Mouse (Mus musculus) thymus, adult 2 months (tissue): ENCODE data around the gene Ambra1. TPM values are rescaled to one million over a fixed set of nuclear protein-coding genes. Genes with fewer than 3 reads are reported as not detected.

Experiments used
- DNase-seq: peaks from one replicate; pipeline ENCODE4 v3.0.0; 2021
- H3K27ac ChIP-seq: fragments of 200-500 bp; 2 replicates; pipeline ENCODE4 v1.5.1; 2012; ENCODE audit warnings: low read length, control low read depth; ENCODE audit not compliant: control insufficient read depth, insufficient read depth
- H3K27me3 ChIP-seq: fragments of 200-500 bp; 2 replicates; pipeline ENCODE4 v1.6.1; 2012; ENCODE audit warnings: mild to moderate bottlenecking, low read length, moderate library complexity, mixed read lengths; ENCODE audit not compliant: control insufficient read depth, insufficient read depth
- H3K36me3 ChIP-seq: fragments of 200-500 bp; 2 replicates; pipeline ENCODE4 v1.6.1; 2012; ENCODE audit warnings: mild to moderate bottlenecking, low read length, moderate library complexity; ENCODE audit not compliant: control insufficient read depth, insufficient read depth
- H3K4me1 ChIP-seq: fragments of 200-500 bp; replicated peaks from 2 replicates; pipeline ENCODE4 v1.6.1; 2012; ENCODE audit warnings: low read length; ENCODE audit not compliant: control insufficient read depth, insufficient read depth
- H3K4me3 ChIP-seq: fragments of 200-500 bp; 2 replicates; pipeline ENCODE4 v1.5.1; 2012; ENCODE audit warnings: mild to moderate bottlenecking, low read length, control low read depth, moderate library complexity; ENCODE audit not compliant: control insufficient read depth, insufficient read depth
- CTCF ChIP-seq: fragments of 200-500 bp; IDR thresholded peaks from 2 replicates; pipeline ENCODE4 v1.5.1; 2012; ENCODE audit warnings: mild to moderate bottlenecking, control low read depth, low read length, moderate library complexity, borderline replicate concordance; ENCODE audit not compliant: control insufficient read depth, poor library complexity, insufficient read depth; ENCODE audit errors: extremely low read depth
- POLR2A ChIP-seq: fragments of 200-500 bp; IDR thresholded peaks from 2 replicates; pipeline ENCODE4 v1.6.1; 2012; ENCODE audit warnings: mild to moderate bottlenecking, low read length, control low read depth, moderate library complexity; ENCODE audit not compliant: control insufficient read depth, poor library complexity, insufficient read depth; ENCODE audit errors: extremely low read depth
- WGBS: fragments of 180-500 bp; shearing (Covaris S2); methylation state at CpG from one replicate; pipeline ENCODE4 v1.1.7; 2018; 5-methylcytosine and 5-hydroxymethylcytosine counted together
- polyA plus RNA-seq: library from polyadenylated mRNA; depleted of rRNA; stranded (reverse); fragments of >200 nt; gene quantifications from 2 replicates; pipeline ENCODE4 v1.2.3, GENCODE M21; 2012

Ambra1 gene
- polyA plus RNA-seq, 1 experiment = 35.0 TPM

DNA sequence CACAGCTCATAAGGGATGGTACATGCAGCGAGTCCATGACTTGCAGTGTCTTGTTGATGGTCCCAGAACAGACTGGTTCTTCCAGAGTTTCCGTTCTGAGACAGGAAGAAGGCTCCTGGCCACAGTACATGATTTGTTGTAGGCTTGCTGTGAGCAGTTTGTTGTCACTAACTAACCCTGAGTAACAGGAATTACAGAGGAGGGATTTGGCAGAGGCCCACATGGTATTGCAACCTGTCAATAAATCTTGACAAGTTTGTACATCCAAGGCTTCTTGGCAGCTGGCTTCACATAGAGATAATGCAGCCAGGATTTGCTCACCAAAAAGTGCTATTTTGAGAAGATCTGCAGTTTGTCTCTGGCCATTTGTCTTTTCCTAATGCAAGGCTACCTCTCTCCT is 176.2 kb downstream of the Ambra1 start:
- TF ChIP-seq CTCF (no peak), POLR2A (no peak)
- H3K27me3 ChIP-seq = no peaks in the 10 kb centered on the region
- no peak overlapping the region for H3K4me3 ChIP-seq
- no peak for DNase-seq
- H3K36me3 ChIP-seq = peaks cover 21% of the 10 kb centered on the region
- no peaks in the 10 kb centered on the region for H3K4me1 ChIP-seq
- WGBS = 97% methylated on average over 2 of the region's 2 CpGs
- no peak overlapping the region for H3K27ac ChIP-seq

DNA sequence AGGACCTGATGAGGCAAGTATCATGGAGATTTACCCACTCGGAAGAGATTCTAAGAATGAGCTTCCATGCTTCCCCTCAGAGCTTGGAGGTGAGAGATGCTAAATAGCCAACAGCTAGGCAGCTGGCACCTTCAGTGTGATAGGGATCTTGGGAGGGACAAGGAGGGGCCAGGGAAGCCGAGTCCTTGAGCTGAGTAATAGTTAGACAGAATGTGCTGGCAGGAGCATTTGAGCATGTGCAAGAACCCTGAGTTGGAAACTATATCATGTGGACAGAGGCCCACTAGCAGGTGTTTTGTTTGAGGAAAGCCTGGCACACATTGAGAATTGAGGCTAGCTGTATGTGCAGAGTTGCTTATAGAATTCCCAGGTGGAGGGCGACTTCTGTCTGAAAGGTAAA is 182.7 kb downstream of the Ambra1 start:
- no peaks in the 10 kb centered on the region for H3K4me1 ChIP-seq
- H3K4me3 ChIP-seq = no peak overlapping the region
- no peak for DNase-seq
- H3K36me3 ChIP-seq = peaks cover 50% of the 10 kb centered on the region
- H3K27ac ChIP-seq = no peak overlapping the region
- H3K27me3 ChIP-seq = no peaks in the 10 kb centered on the region
- WGBS = 90% methylated on average over 3 of the region's 3 CpGs
- TF ChIP-seq CTCF = no peak
- no peak for TF ChIP-seq POLR2A

DNA sequence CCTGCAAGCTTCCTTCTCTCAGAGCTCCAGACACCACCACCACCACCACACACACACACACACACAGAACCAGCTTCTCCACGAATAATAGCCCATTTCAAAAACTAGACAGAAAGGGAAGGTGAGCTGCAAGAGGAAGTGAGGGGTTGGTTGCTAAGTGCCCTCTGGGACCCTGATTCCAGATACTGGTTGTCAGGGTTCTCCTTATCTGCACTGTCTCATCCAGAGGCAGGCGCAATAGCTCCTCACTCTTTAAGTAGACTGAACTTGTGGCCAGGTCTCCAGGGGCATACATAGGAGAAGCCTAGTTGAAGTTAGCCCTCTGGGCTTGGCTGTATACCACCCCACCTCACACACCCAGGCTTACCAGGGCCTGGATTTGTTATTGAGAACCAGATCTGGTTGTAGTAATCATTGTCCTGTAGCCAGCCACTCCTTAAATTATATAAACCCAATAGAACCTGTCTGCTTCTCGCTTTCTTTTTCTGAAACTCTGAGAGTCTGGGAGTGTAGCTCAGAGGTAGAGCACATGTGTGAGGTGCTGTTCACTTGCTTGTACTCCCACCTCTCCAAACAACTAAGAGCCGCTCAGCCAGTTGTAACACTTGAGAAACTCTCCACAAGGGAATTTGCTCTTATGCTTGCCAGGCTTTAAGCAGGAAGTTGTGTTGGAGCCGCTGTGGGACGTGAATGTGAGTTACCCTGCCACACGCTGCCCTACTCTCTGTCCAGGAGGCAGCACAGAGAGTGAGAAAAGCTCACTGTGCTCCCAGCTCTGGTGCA is 183.6 kb downstream of the Ambra1 start:
- TF ChIP-seq CTCF (no peak), POLR2A (no peak)
- Histone ChIP-seq H3K4me3 (no peak overlapping the region), H3K36me3 (peaks cover 58% of the 10 kb centered on the region), H3K4me1 (no peaks in the 10 kb centered on the region), H3K27me3 (no peaks in the 10 kb centered on the region), H3K27ac (no peak overlapping the region)
- WGBS = 84% methylated on average over 7 of the region's 7 CpGs
- no peak for DNase-seq

GRCm38 (mm10) chr2:91916346-91916977 is 186.5 kb downstream of the Ambra1 start:
- TF ChIP-seq CTCF (no peak), POLR2A (no peak)
- H3K27me3 ChIP-seq = peaks cover 2% of the 10 kb centered on the region; the same call in 1 of the 2 replicates
- 96% methylated on average over 7 of the region's 7 CpGs for WGBS
- H3K36me3 ChIP-seq = peaks cover 38% of the 10 kb centered on the region
- H3K27ac ChIP-seq = no peak overlapping the region
- peaks cover 4% of the 10 kb centered on the region for H3K4me1 ChIP-seq
- no peak for DNase-seq
- H3K4me3 ChIP-seq = no peak overlapping the region

GRCm38 (mm10) chr2:91917096-91917495 is 187.2 kb downstream of the Ambra1 start:
- TF ChIP-seq POLR2A = no peak
- no peak for TF ChIP-seq CTCF

GRCm38 (mm10) chr2:91920130-91920529 is 190.2 kb downstream of the Ambra1 start:
- TF ChIP-seq CTCF (no peak), POLR2A (no peak)
- Histone ChIP-seq H3K27ac (no peak overlapping the region), H3K36me3 (peaks cover 15% of the 10 kb centered on the region; the same call in 1 of the 2 replicates), H3K4me1 (peaks cover 24% of the 10 kb centered on the region), H3K27me3 (peaks cover 18% of the 10 kb centered on the region), H3K4me3 (no peak overlapping the region)
- 80% methylated on average over 4 of the region's 4 CpGs for whole genome bisulfite sequencing
- DNase-seq = no peak

More at GRCm38 (mm10) chr2:91917096-91917495, 187.2 kb downstream of the Ambra1 start:
- Histone ChIP-seq H3K4me1 (peaks cover 6% of the 10 kb centered on the region), H3K27me3 (peaks cover 4% of the 10 kb centered on the region), H3K36me3 (peaks cover 32% of the 10 kb centered on the region), H3K4me3 (no peak overlapping the region), H3K27ac (no peak overlapping the region)
- DNase-seq = no peak
- WGBS = 98% methylated on average over 7 of the region's 7 CpGs
